Mouse (Mus musculus): ENCODE measurements around the gene Erf. TPM values are rescaled to one million over a fixed set of nuclear protein-coding genes. Genes with fewer than 3 reads are reported as not detected.

Erf gene
- polyA plus RNA-seq (2021; fragmentation: Nextera tagmentation), result 3.8 and 5.9 TPM in 2 replicates
- long read RNA-seq, experiment 1, partial matches to known transcripts, result 0 of 1 reads
- long read RNA-seq, experiment 1, other reads (novel, unspliced or antisense), result 1 of 1 reads
- long read RNA-seq, experiment 2, result 0 reads

DNA sequence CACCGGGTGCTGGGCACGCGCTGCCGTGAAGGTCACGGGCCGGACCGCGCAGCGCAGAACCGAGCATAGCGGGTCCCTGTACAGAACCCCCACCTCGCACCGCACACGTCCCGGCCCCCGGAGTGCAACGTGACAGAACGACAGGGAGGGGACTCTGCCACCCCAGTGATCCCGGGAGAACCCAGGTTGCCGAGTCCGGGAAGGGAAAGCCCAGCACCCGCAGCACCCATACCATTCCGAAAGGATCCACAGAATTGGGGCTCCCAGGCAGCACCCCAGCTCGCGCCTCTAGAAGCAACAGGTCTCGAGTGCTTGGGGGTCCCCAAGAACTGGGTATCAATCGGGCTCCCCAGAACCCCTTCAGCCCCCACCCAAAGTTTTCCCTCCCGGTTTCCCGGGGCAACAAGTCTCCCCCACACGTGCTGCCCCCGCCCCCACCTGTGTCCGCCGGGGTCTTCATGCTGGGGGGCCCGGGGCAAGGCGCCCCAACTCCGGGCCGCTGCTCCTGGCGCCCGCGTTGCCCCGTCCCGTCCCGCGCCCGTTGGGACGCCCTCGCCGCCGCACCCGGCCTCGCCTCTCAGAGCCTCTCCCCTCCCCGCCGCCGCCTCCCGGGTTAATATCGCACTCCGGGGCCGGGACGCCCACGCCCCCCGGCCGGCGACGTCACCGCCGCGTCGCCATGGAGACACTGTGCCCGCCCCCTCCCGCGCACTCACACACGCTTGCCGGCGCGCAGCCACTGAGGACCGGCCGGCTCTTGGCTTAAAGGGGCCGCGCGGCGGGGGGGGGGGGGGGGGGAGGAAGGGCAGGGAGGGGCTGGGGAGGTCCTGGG, at the start of gene Erf:
Erf (minus strand) TSS at position 621 of the 832 bp plus-strand sequence.

DNA sequence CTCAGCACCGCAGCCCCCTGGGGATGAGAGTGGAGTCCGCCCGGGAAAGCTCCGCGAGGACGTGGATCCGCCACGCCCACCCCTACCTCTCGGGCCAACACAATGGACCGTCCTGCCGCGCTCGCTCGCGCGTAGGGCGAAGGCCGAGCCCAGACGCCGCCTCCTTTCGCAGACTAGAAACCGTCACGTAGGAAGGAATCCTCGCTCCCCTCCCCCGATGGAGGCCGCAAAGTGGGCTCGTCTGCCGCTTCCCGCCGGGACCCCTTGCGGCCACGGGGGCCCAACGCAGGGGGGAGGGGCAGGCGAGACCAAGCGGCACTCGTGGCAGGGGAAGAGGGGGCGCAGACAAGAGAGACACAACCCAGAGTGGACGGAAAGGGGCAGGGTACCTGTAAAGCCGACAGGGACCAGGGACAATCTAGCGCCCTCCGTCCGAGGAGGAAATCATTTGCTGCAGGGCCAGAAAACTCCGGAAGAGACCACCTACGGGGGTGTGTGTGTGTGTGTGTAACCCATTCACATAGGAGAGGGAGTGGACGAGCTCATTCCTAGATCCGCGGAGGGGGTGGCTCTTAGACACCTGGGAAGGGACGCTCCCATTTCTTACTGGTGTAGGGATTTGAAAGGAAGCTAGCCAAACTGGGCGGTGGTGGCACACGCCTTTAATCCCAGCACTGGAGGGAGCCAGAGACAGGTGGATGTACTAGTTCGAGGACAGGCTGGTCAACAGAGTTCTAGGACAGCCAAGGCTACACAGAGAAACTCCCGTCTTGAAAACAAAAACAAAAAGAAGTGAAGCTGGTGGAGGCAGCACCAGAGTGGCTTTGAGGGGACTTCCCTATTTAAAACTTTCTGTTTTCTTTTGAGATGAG, 47.1 kb upstream of the Erf start, which contains the start of gene Pafah1b3:
Pafah1b3 (minus strand) TSS at position 533 of the 872 bp plus-strand sequence.

DNA sequence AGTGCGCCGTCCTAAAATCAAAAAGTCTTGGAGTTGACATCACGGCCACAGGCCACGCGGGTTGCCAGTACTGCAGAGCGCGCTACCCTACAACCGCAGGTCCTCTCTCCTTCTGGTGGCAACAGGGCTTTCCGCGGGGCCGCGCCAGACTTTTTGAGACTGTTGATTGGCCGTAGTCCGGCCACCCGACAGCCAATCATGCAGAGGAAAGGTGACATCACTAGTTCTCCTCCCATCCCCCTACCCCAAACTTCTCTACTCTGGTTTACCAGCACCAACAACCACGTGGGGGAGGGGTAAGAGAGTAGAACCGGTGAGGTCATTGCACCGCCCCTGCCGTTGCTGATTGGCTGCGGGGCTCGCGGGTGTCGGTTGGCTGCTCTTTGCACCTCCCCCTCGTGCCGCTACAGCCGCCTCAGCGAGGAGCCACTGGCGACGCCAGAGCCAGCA, 16.8 kb upstream of the Erf start, which contains the start of gene Cic:
Cic (plus strand) TSS at position 404 of the 450 bp plus-strand sequence.

DNA sequence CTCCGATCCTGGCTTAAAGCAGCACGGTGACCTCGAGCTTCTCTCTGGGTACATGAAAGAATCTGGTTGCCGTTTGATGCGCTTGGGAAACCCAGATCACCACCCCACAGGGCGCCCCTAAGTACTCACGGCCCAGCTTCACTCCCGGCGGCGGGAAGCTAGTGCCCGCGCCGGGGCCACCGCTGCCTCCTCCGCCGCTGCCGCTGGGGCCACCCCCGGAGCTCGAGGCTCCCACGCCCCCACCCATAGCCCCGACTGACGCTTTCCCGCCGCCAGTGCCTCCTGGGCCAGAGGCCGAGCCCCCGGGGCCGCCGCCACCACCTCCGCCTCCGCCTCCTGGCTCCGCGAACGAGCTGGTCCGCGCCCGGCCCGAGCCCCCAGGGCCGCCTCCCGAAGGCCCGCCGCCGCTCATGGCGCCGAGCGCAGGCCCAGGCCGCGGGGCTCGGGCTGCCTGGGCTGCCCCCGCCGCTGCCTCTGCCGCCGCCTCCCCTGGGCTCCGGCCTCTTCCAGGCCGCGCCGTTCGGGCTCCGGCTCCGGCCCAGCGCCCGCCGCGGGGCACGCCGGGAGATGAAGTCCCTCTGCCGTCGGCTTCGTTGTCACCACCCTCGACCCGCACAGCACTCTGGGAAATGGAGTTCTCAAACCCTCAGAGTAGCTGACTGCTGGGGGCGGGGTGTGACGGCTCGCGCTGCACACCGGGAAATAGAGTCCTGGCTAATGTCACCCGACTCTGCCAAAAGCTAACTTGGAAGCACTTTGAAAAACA, 13.1 kb downstream of the Erf start, which contains the start of gene Gsk3a:
Gsk3a (minus strand) TSS at position 603 of the 766 bp plus-strand sequence.

DNA sequence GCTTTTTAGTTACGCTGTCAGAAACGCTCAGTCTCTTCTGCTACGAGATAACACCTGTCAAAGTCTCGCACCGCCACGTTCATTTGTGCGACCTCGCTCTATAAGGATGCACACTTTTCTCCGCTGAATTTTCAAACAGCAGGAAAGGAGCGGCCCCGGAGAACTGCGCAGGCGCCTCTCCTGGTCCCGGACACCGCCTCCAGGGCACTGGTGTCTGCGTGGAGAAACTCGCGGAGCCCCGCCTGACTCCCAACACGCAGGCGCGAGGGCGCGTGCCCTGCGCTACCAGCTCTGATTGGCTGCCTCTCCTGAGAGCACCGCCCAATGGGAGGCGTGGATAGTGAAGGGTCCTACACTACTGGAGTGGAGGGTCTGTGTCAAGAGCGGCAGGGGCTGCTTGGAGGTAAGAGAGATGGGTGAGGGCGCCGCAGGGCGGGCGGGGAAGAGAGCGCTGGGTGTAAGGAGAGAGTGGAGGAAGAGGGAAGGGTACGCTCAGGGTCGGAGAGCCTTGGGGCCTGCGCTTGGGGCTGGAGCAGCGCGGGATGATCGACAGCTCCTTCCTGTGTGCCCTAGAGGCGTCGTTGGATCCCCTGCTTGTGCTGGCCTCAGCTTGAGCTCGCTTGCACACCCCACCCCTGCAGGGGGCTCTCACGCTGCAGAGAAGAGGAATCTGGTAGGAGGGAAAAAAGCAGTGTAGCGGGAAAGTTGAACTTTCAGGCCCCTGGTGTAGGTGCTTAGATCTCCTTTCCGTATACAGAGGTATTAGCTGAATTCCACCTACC, 29.3 kb downstream of the Erf start, which contains the start of gene Zfp526:
Zfp526 (plus strand) TSS at position 324 of the 782 bp plus-strand sequence.

DNA sequence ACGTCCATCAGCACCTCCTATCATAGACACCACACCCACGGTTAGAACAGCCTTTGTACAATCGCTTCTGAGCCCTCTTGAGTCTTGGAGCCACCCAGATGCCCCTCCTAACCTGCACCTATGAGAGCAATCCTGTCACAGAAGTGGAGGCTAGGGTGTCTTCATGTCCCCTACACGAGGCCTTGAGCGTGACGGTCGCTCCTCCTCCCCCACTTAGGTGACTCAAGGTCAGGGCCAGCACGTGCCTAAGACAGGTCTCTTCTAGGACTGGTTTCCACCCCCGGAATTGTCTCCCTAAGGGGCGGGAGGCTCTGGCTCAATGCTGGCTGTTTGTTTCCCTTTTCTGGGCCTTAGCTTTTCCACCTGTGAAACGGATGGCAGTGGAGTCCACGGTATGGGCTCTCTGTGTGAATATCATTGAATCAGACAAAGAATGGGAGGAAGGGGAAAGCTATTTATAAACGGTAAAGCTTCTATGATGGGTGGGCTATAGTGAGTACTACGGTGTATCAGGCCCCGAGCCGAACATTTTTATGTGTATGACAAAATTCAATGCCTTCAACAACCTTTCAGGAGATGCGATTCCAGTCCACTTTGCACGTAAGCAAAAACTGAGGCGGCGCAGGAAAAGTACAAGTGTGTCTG, 30.0 kb downstream of the Erf start, which contains the start of gene Dedd2:
Dedd2 (minus strand) TSS at position 159 of the 645 bp plus-strand sequence.

Small RNAs within 50 kb of the gene (microRNA-seq; reads per million reads assigned to microRNA genes)
- gene Mir7048, result not detected

Other genes with a start within 250 kb of the Erf start
- 1,296 and 1,449 TPM in 2 replicates for gene Atp1a3, start 244.8 kb downstream of the Erf start, polyA plus RNA-seq (2021; fragmentation: Nextera tagmentation)
- gene Grik5, start 178.4 kb downstream of the Erf start, polyA plus RNA-seq (2021; fragmentation: Nextera tagmentation), result 5.7 and 7.1 TPM in 2 replicates
- 24.9 TPM in 2 replicates for gene Zfp574, start 178.2 kb downstream of the Erf start, polyA plus RNA-seq (2021; fragmentation: Nextera tagmentation)
- gene Pou2f2, start 71.0 kb downstream of the Erf start, polyA plus RNA-seq (2021; fragmentation: Nextera tagmentation), result 0.82 and 0.90 TPM in 2 replicates
- gene Dedd2, start 30.1 kb downstream of the Erf start, polyA plus RNA-seq (2021; fragmentation: Nextera tagmentation), result 12.5 and 13.0 TPM in 2 replicates
- 0.44 and 0.52 TPM in 2 replicates for gene Zfp526, start 29.3 kb downstream of the Erf start, polyA plus RNA-seq (2021; fragmentation: Nextera tagmentation)
- gene Gsk3a, start 12.9 kb downstream of the Erf start, polyA plus RNA-seq (2021; fragmentation: Nextera tagmentation), result 10.0 and 12.5 TPM in 2 replicates
- 29.7 and 30.9 TPM in 2 replicates for gene Cic, start 16.9 kb upstream of the Erf start, polyA plus RNA-seq (2021; fragmentation: Nextera tagmentation)
- 41.6 and 50.0 TPM in 2 replicates for gene Pafah1b3, start 47.2 kb upstream of the Erf start, polyA plus RNA-seq (2021; fragmentation: Nextera tagmentation)
- 0.15 TPM in 1 of 2 replicates, not detected in the other for gene Prr19, start 50.6 kb upstream of the Erf start, polyA plus RNA-seq (2021; fragmentation: Nextera tagmentation)
- 6.3 and 8.2 TPM in 2 replicates for gene Tmem145, start 55.3 kb upstream of the Erf start, polyA plus RNA-seq (2021; fragmentation: Nextera tagmentation)
- 6.5 and 6.8 TPM in 2 replicates for gene Megf8, start 66.4 kb upstream of the Erf start, polyA plus RNA-seq (2021; fragmentation: Nextera tagmentation)
- 0.21 TPM in 1 of 2 replicates, not detected in the other for gene Cnfn, start 119.0 kb upstream of the Erf start, polyA plus RNA-seq (2021; fragmentation: Nextera tagmentation)
- gene Lipe, start 147.9 kb upstream of the Erf start, polyA plus RNA-seq (2021; fragmentation: Nextera tagmentation), result 5.1 and 5.6 TPM in 2 replicates
- not detected in 2 replicates for gene Cxcl17, start 162.1 kb upstream of the Erf start, polyA plus RNA-seq (2021; fragmentation: Nextera tagmentation)
- gene Ceacam1, start 226.8 kb upstream of the Erf start, polyA plus RNA-seq (2021; fragmentation: Nextera tagmentation), result 3.6 and 4.8 TPM in 2 replicates